Mouse (Mus musculus) CD4-positive, CD25-positive, alpha-beta regulatory T cell, adult 2 months (primary cell): ENCODE measurements around the gene Ndufb6.

ENCODE experiments used
- DNase-seq: peaks from one replicate; pipeline ENCODE4 v3.0.0-alpha.2; 2012; ENCODE audit warnings: low read depth, low spot score

The Ndufb6 gene

DNA sequence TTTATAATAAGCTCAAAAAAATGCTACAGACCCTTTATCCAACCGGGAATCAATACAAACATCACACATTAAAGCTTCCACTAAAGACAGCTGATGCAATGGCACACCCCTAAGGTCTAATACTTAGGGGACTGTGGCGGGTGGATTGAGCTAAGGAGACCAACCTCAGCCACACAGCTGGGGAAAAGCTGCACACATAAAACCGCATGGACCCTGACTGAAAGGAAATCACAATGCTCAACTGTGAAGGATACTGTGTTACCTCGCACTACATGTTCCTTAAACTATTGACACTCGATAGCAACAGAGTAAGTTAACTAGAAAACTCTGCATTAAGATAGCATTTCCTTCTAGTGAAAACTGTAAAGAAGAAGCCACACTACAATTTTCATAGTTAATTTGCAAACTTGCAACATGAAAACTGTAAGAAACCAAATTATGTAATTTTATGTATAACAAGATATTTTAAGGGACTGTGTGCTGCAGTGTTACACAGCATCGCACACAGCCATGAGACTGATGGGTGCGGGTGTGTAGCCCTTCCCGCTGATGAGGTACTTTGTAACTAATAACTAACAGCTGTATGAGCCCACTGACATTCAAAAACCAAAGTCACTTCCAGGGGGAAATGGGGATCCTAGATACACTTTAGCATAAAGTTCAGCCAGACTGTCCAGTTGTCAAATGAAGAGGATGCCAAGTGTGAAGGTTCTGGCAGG, 24.7 kb downstream of the Ndufb6 start:
- no peak for DNase-seq

DNA sequence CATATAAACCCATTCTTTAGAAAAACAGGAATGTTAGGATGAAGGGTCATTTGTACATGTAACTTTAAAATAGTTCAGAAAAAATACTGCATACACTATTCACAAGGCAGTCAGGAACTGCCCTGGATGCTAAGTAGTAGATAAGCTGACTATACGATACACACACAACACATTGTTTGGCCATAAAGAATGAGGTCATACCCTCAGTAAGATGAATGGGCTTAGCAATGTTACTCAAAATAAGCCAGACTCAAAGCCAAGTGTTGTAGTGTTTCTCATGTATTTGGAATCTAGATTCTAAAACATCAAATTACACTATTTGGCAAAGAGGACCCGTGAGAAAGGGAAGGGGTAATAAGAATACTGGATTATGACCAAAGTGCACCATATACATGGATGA, 25.5 kb downstream of the Ndufb6 start:
- DNase-seq = no peak

GRCm38 (mm10) chr4:40250984-40251383, 28.2 kb downstream of the Ndufb6 start:
- no peak for DNase-seq

DNA sequence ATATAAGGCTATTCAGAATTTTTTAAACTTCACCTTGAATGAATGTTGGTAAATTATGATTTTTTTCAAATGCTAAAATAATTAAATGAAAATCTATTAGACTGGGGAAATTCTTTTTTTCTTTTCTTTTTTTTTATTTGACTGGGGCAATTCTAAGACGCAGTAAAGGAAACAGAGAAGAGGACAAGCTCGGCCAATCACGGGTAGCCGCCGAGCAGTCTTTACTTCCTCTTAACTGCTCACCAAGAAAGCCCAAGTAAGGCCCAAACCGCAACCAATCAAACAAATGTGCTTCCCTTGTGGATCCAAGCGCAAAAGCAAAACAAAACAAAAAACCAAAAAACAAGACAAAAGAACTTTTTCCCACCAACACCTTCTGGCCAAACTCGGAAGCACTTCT, 35.2 kb downstream of the Ndufb6 start:
- peak; percentile 8 for DNase-seq

DNA sequence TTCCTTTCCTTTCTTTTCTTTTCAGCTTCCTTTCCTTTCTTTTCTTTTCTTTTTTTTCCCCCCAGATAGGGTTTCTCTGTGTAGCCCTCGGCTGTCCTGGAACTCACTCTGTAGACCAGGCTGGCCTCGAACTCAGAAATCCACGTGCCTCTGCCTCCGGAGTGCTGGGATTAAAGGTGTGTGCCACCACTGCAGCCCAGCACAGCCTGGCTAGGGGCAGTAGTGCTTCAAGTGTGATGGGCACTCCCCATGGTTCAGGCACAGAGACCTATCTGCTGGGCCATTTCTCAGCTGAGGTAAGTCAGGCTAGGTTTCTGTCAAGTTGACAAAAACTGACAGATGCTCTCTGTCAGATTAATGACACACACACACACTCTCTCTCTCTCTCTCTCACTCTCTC, 36.2 kb downstream of the Ndufb6 start:
- DNase-seq = no peak

DNA sequence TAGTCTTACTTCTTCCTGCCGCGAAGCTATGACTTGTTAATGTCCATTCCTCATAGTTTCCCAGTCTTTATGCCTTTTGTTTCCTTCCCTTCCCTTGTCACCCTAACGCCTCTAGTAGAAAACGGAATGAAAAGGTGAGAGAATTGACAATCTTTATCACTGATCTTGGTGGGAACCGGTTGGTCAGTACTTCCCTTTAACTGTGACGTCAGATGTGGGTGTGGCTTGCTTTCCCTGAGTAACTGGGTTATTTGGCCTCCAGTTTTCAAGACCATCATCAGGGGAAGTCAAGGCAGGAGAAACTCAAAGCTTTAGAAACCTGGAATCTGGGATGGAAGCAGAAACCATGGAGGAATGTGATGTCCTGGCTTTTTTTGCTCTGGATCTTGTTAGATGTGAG, 37.3 kb downstream of the Ndufb6 start:
- DNase-seq = no peak

DNA sequence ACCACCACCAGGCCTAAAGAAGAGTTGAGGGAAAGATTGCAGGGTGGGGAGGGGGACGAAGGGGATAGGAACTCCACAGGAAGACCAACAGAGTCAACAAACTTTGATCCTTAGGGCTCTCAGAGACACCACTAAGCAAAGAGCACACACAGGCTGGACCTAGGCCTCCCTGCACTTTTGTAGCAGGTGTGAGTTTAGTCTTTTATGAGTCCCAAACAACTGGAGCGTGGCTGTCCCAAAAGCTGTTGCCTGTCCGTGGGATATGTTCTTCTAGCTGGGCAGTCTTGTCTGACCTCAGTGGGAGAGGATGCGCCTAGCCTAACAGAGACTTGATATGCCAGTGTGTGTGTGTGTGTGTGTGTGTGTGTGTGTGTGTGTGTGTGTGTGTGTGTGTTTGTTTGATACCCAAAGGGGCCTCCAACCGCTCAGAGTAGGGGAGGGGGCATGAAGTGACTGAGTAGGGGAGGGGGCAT, 38.9 kb downstream of the Ndufb6 start:
- peak; percentile 23 for DNase-seq

- DNase-seq = peak; percentile 73
Measured at GRCm38 (mm10) chr4:40239409-40240271, 39.6 kb downstream of the Ndufb6 start, which contains the start of gene Ddx58. TSS of gene Ddx58 (minus strand) at chr4:40239828.

DNA sequence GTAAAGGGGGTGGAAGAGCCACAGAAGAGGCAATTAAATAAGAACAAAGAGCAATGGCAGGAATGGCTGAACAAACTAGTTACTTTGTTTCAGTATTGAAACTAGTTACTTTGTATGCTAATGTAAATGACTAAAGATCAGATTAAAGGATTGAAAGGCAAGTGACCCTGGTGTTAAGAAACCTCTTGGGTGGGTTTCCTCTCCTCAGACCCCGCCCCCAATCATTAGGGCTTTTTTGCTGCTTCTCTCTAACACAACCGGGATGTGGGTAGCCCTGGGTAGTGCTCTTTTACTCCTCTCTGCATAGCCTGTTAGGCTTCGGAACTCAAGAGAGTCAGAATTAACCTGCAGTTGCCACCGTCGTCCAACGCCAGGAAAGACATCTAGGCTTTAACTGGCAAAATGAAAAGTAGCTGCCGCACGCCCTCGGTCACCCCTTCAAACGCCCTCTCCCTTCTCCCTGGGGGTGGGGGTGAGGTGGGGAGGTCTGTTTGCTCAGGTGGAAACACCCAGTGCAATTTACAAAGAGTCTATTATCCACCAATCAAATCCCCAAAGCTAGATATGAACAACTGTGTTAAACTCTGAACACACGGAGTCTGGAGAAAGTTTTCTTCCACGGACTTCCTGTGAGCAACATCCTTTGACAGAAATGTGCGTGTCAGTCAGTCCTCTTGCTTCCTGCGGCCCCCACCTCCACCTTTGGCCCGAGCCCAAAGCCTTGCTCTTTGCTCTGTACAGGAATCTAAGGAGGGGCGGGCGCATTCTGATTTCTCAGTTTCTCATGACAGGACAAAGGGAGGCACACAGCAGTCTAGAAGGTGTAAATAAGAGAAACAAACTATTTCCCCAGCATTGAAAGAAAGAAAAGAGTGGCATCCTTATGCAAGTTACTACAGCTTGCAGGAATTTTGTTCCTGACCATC, 40.5 kb downstream of the Ndufb6 start:
- DNase-seq = peak; percentile 72

- peak; percentile 29 for DNase-seq
Measured at GRCm38 (mm10) chr4:40236829-40237228, 42.4 kb downstream of the Ndufb6 start.

DNA sequence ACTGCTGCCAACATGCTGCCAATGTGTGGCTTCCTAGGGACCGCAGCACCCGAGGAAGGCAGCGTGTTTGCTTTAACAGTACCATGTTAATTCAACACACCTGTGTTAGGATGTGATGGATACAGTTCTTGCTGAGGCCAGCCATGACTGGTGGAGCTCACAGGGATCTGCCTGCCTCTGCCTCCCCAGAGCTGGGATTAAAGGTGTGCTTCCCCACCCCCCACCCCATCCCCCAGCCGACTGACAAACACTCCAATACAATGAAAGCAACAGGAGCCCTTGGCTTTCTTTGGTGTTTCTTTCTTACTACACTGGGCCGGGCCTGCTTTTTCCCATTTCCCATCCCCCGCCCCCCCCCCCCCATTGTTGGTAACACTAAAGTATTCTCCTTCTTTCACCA, 45.0 kb downstream of the Ndufb6 start:
- no peak for DNase-seq

DNA sequence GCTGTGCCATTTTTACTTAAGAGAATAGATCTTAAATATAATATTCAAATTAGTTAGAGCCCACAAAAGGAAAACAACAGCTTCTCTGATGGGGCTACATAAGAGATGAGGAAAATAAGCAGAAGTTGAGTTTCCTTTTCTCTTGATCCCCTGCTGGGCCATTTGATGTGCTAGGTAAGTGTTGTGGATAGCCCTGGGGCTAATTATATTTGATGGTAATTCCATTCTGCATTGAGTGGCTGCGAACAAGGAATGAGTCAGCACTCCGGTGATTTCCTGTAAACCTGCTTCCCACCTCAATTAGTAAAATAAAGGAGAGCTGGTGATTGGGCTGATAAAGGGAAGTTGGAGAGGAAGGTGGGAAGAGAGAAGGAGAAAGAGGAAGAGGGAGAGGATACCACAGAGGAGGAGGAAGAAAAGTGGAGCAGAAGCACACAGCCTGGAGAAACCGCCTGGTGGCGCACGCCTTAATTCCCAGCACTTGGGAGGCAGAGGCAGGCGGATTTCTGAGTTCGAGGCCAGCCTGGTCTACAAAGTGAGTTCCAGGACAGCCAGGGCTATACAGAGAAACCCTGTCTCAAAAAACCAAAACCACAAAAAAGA, 46.1 kb downstream of the Ndufb6 start:
- no peak for DNase-seq

DNA sequence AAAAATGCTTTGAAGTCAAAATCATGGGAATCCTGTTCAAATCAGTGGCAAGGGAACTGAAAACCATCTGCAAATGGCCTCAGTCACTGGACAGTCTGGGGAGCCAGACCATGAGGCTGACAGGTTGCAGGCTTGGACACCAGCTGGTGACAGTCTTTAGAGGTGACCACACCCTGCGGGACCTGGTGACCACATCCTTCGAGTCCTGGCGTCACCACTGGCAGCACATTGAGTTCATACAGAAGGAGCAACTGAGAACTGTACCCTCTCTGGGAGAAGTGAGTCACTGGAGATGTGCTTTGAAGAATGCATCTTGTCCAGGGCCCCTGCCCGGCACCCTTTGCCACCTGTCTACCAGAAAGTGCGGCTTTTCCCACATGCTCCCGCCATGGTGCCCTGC, 49.5 kb downstream of the Ndufb6 start:
- no peak for DNase-seq

GRCm38 (mm10) chr4:40227886-40228285, 51.3 kb downstream of the Ndufb6 start:
- DNase-seq = no peak

DNA sequence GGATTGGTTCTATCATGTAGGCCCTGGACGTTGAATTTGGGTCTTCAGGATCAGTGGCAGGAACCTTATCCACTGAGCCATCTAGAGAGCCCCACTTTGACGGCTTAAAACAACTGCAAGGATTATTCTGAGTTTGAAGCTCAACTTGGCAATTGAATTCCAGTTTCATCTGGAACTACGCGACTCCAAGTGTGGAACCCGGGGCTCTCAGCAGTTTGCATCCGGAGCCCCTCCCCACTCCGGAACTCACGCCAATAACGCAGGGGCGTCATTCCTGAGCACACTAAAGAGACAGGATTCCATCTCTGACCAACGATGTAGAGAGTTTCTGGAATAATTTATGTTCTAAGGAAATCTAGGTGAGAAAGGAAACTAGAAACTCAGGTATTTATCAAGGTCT, 52.1 kb downstream of the Ndufb6 start:
- DNase-seq = no peak

GRCm38 (mm10) chr4:40226095-40226494, 53.1 kb downstream of the Ndufb6 start:
- DNase-seq = no peak

DNA sequence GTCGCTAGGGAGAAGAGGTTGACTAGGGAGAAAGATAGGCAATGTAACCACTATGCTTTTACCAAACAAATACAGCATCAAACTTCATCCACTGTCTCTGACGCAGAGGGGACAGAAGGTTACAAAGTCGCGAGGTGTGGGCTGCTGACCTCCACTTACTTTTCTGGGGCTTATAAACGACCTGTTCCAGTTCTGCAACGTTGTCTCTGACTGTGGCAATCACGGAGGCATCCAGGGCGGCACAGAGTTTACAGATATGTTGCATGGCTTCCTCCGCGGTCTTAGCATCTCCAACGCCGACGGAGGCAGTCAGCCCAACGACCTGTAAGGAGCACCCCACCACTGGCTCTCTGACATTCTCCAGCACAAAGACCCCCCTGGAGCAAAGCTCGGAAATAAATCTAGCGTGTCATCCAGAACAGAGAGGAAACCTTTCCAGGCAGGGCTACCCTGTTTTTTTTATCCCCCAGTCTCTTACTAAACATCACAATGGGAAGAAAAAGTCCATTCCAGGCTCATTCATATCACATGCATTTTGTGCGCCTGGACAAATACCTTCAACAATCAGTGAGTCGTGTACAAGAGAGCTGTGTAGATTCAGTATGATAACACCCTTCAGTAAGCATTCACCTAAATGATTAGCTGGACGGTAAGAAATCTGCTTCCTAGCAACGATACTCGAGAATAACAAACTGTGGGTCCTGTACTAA, 57.2 kb downstream of the Ndufb6 start:
- DNase-seq = no peak

DNA sequence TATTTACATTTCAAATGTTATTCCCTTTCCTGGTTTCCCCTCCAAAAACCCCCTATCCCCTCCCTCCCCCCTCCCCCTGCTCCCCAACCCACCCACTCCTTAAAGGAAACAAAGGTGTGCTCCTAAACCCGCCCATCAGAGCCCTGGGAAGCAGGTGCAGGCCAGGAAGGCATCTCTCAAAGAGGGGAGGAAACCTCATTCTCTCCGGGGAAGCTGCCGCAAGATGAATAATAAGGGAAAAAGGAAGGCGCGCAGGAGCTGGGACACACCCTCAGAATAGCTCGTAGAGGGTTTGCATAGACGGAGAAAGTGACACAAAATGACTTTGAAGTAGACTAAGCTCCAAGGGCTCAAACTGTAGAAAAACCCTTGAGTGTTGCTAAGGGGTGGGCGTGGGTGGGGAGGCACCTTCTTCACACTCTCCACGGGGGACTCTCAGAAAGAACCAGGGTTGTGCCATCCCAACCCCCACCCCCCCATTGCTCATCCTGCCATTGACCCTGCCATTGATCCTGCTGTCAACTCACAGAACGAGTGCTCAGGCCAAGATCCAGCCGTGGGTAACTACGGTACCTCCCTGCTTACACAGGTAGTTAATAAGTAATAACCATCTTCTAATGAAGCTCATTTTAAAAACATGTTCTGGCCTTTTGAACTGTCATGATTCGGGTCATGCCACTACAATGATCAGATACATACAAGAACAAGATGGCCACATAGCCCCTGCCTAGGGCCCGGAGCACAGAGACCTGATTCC, 58.0 kb downstream of the Ndufb6 start:
- DNase-seq = no peak
